Mouse (Mus musculus) layer of hippocampus, adult 18-20 months (tissue): Measurements from ENCODE around the gene Htr5a. TPM values are rescaled to one million over a fixed set of nuclear protein-coding genes. Genes with fewer than 3 reads are reported as not detected.

Experiments used
- DNase-seq, 2 experiments: peaks; one replicate each; pipeline ENCODE4 v3.0.0; 2022; ENCODE audit warnings: low spot score in 2 of 2
- total RNA-seq, 2 experiments: library from RNA; stranded (reverse); gene quantifications; 2 replicates each; pipeline ENCODE4 v1.2.3; 2021

Gene Htr5a
- total RNA-seq, 2 experiments from 2014 or later: 7.4 to 9.1 TPM

DNA sequence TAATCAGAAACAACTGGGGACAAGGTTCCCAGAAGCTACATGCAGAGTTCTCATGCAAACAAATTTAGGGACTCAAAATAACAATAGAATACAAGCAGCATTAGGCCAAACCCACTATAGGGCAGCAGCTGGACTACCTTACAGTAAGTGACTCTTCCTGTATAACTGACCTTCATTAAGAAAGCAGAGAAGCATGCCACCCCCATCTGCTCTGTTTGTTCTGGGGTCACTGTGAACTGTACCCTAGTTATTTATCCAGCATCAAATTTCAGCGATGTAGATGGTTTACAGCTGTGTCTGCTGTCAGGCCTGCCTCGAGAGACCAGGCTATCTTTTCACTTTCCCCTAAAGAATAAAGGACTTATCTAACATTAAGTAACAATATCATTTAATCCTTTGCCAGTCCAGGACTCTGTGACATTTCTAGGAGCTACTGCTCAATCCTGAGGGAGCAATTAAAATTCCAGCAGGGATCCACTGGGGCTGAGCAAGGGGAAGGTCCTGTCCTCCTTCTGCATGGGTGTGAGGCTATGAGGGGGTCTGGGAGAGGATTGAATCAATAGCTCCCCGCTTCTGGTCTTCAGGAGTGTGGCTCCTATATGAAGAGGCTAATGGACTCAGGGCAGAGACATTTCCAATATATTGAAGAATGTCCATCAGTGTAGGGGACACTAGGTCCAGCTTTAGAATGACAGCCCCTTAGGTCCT is 38.5 kb downstream of the Htr5a start:
- no peak for DNase-seq

- DNase-seq: no peak
These were observed 39.3 kb downstream of the Htr5a start for GRCm38 (mm10) chr5:27881261-27881660.

GRCm38 (mm10) chr5:27888080-27888479 is 46.1 kb downstream of the Htr5a start:
- DNase-seq: no peak

- DNase-seq: no peak
These were observed 54.0 kb downstream of the Htr5a start for GRCm38 (mm10) chr5:27895961-27896360.

DNA sequence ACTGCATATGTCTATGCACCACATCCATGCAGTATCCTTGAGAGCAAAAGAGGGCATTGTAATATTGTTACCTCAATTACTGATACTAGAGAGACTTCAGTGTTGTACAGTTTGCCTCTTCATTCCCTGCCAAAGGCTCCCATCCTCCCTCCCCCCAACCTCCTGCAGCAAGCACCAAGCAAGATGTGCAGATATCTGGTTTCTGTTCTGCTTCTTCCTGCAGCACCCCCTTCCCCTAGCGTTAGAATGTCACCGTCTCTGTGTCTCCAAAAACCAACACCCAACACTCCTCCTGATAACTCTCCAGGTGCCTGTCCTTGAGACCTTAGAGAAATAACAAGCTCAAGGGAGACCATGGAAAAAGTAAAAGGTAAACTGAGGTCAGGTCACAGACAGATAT is 57.8 kb downstream of the Htr5a start:
- no peak for DNase-seq

DNA sequence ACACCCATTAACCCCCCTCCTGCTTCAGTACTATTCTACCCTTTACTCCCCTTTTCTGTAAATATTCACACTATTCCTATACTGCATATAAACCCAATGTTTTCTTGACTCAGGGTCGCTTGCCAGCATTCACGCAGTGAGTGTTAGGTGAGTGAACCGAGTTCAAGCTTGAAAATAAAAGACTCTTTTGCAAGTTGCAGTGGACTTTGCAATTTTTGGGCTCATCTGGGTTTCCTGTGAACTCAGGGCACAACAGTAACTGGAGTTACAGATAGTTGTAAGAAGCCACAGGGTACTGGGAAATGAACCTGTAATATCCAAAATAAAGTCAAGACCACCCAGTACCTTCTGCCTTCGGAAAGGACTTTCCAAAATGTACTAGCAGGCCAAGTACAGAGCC is 58.2 kb downstream of the Htr5a start:
- no peak for DNase-seq

Other genes starting within 250 kb of the Htr5a start
- gene Paxip1, start 50.5 kb upstream of the Htr5a start, total RNA-seq: 10 to 100 TPM; 45.9 to 51.4 TPM
- 10 to 100 TPM; 62.3 to 62.5 TPM for gene Insig1, start 229.2 kb downstream of the Htr5a start, total RNA-seq